Mouse (Mus musculus) C3H10T1/2 (cell line): Measurements from ENCODE around the gene Crct1. TPM values are rescaled to one million over a fixed set of nuclear protein-coding genes. Genes with fewer than 3 reads are reported as not detected.

Source experiments
- polyA plus RNA-seq, 2 experiments: library from polyadenylated mRNA; unstranded; fragments of >200 nt; fragmentation: generic; extraction: Trizol; gene quantifications; one replicate each; pipeline ENCODE4 v1.2.1; 2012; ENCODE audit warnings: missing spikeins in 2 of 2

The Crct1 gene
- under 1 TPM; 0.09 to 0.16 TPM for polyA plus RNA-seq

GRCm38 (mm10) chr3:93015460-93016104 lies at the start of gene Crct1:
TSS of gene Crct1 (minus strand) at chr3:93015687.

DNA sequence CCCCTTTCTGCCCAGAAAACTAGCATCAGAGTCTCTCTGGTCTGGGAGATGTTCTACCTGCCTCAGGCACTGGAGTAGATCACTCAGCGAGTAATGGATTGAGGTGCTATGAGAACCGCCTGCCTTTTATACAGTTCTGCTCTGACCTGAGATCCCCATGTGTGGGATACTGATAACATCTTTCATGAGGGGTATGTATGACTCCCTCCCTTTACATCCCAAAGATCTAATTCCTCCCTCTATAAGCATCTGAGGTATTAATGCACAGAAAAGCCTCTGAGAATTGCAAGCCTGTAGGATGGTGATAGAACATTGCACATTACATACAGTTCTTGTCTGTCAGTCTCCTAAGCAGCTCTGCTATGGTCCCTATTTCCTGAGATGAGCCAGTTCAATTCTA lies 3.5 kb upstream of the Crct1 start, which contains the start of gene Lce1m:
Lce1m (minus strand) TSS at position 101 of the 400 bp plus-strand sequence.

DNA sequence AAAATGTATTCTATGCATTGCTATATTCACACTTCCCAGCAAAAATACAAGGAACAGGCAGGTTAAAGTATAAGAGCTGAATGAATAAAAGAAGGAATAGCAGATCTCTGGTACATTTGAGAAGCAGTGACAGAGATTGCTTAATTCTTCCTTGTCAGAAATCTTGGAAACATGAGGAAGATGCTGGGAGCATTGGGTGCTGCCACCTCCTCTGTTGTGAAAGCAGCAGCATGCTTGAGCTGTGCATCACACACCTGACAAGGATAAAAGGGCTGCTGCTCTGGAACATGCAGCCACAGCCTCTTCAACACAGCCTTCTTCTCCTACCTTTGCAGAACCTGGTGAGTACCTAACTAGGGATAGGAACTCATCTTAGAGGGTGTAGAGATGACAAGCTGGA lies 23.6 kb downstream of the Crct1 start, which contains the start of gene Lce3f:
Lce3f (plus strand) TSS at position 301 of the 400 bp plus-strand sequence.

GRCm38 (mm10) chr3:92966761-92967160 lies 48.7 kb downstream of the Crct1 start, which contains the start of gene Lce3e:
TSS of gene Lce3e (plus strand) at chr3:92967061.

Other genes with a start within 250 kb of the Crct1 start
- not detected for gene Lce1i, start 236.8 kb downstream of the Crct1 start, polyA plus RNA-seq
- gene Lce1j, start 225.2 kb downstream of the Crct1 start, polyA plus RNA-seq, result not detected
- gene Lce1k, start 207.8 kb downstream of the Crct1 start, polyA plus RNA-seq, result not detected
- under 1 TPM in 1 of 2 experiments, not detected in 1; 0.04 TPM for gene Kprp, start 188.4 kb downstream of the Crct1 start, polyA plus RNA-seq
- not detected for gene Lce1l, start 164.4 kb downstream of the Crct1 start, polyA plus RNA-seq
- not detected for gene 2310050C09Rik, start 145.5 kb downstream of the Crct1 start, polyA plus RNA-seq
- gene Lce3a, start 89.5 kb downstream of the Crct1 start, polyA plus RNA-seq, result not detected
- not detected for gene Lce3b, start 82.7 kb downstream of the Crct1 start, polyA plus RNA-seq
- not detected for gene Lce3c, start 71.2 kb downstream of the Crct1 start, polyA plus RNA-seq
- gene Lce3d, start 58.3 kb downstream of the Crct1 start, polyA plus RNA-seq, result not detected
- not detected for gene Lce3e, start 48.6 kb downstream of the Crct1 start, polyA plus RNA-seq
- not detected for gene Lce3f, start 23.5 kb downstream of the Crct1 start, polyA plus RNA-seq
- not detected for gene Lce1m, start 3.4 kb upstream of the Crct1 start, polyA plus RNA-seq
- gene Gm4858, start 53.1 kb upstream of the Crct1 start, polyA plus RNA-seq, result not detected
- gene Crnn, start 129.1 kb upstream of the Crct1 start, polyA plus RNA-seq, result not detected
- not detected for gene Flg2, start 181.6 kb upstream of the Crct1 start, polyA plus RNA-seq